Mouse (Mus musculus) mesoderm, embryonic 11.5 days (tissue): ENCODE data around the gene Slc41a3.
"Not testable (repeated sequence)": the region's sequence is repeated elsewhere in the genome, so short reads cannot be mapped to it uniquely, and the experiment has no call there.

Experiments
- DNase-seq: peaks from one replicate; pipeline ENCODE4 v3.0.0-alpha.2; 2012; ENCODE audit warnings: low read depth, low spot score

Slc41a3 gene

DNA sequence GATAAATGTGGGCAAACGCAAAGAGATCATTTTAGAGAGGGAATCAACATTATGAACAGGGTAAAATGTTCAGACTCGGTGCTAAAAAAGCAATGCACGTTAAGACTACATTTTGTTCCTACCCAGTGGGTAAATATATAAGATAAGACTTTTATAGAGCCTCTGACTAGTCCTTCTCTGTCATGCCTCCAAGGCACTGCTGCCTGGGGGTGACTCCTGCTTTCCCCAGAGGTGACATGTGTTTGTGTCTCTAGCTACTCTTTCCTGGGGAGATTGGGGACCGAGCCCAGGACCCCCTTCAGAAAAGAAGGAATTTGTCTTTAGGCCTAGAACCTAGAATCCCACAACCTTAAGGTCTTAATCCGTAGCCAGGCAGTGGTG lies 18.9 kb downstream of the Slc41a3 start:
- DNase-seq = no peak

- no peak for DNase-seq
Observed at GRCm38 (mm10) chr6:90624184-90624583, 19.7 kb downstream of the Slc41a3 start.

- no peak for DNase-seq
Observed at GRCm38 (mm10) chr6:90624733-90625132, 20.2 kb downstream of the Slc41a3 start.

DNA sequence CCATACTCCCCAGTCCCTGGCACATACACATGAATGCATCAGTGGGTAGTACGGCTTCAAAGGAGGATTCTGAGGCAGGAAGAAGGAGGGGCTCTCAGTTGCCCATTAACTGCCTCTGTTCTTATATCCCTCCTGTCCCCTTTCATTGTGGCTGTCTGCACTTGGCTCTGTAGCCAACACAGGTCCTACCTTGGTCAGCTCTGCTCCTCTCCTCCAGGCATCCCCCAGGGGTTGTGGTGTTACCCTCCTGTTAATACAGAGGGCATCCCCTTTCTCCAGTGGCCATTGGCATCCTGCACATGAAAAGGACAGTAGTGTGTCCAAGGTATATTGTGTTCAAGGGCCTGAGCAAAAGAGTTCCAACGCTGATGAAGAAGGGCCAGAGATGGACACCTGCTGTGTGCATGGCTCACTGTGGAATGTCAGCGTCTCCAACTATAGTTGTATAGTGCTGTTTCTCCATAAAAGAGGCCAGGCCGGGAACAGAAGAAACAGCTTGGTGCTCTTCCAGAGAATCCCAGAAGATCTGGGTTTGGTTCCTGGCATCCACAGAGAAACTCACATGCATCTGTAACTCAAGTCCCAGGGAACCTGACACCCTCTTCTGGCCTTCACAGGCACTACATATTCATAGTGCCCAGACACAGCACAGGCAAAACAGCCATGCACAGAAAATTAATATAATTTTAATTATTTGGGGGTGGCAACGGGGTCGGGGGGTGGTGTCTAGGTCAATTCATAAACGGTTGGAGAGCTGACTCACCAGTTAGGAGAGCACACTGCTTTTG lies 20.9 kb downstream of the Slc41a3 start:
- no peak for DNase-seq

- no peak for DNase-seq
Observed at GRCm38 (mm10) chr6:90627556-90627955, 23.0 kb downstream of the Slc41a3 start.

DNA sequence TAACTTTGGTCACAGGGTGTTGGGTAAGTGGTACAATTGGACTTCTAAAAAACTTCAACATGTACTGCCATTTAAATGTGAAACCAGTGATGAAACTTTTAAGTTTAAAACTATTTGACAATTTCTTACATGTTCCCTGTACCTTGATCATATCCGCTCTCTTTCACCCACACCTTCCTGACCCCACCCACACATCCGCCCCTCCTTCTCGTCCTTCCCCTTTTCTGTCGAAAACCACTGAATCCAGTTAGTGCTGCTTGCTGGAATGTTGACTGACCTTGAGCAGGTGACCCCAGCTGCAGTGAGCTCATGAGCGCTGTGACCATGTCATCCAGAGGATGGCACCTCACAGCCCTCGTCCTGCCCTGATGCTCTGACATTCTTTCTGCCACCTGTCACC lies 25.0 kb downstream of the Slc41a3 start:
- DNase-seq = no peak

- no peak for DNase-seq
Observed at GRCm38 (mm10) chr6:90630427-90630826, 25.9 kb downstream of the Slc41a3 start.

DNA sequence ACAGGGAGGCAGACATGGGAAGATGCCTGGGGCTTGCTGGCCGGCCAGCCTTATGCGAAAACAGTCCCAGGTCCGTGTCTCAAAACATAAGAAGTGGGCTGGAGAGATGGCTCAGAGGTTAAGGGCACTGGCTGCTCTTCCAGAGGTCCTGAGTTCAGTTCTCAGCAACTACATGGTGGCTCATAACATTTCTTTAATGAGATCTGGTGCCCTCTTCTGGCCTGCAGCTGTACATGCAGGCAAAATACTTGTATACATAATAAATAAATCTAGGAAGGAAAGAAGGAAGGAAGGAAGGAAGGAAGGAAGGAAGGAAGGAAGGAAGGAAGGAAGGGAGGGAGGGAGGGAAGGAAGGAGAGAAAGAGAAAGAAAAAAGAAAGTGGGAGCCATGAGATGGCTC lies 28.0 kb downstream of the Slc41a3 start:
- DNase-seq = not testable (repeated sequence)

GRCm38 (mm10) chr6:90635081-90635480 lies 30.6 kb downstream of the Slc41a3 start:
- no peak for DNase-seq

GRCm38 (mm10) chr6:90635611-90636010 lies 31.1 kb downstream of the Slc41a3 start:
- no peak for DNase-seq

- DNase-seq = no peak
Observed at GRCm38 (mm10) chr6:90643057-90643456, 38.5 kb downstream of the Slc41a3 start.

- DNase-seq = no peak
Observed at GRCm38 (mm10) chr6:90644965-90645364, 40.4 kb downstream of the Slc41a3 start.

GRCm38 (mm10) chr6:90648391-90648790 lies 43.9 kb downstream of the Slc41a3 start:
- DNase-seq = no peak

DNA sequence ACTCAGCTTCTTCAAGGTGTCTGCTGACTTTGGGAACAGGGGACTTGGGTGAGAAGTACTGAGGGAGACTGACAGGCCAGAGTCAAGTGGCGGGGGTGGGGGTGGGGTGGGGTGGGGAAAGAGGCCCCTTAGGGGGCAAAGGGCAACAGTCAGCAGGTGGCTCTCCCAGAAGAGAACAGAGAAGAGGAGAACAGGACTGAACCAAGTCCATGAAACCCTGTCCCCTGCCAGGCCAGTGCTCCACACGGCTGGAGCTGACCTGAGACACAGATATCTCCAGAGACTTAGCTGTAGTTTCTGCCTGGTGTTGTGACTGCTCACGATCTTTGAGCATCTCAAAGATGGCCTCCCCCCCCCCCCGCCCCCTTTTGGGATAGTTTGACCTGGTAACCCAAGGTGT lies 44.8 kb downstream of the Slc41a3 start:
- DNase-seq = no peak

GRCm38 (mm10) chr6:90650634-90651033 lies 46.1 kb downstream of the Slc41a3 start:
- DNase-seq = no peak

- peak; percentile 27 for DNase-seq
Observed at GRCm38 (mm10) chr6:90653736-90654135, 49.2 kb downstream of the Slc41a3 start.

GRCm38 (mm10) chr6:90656344-90656850 lies 51.9 kb downstream of the Slc41a3 start:
- not testable (repeated sequence) for DNase-seq

DNA sequence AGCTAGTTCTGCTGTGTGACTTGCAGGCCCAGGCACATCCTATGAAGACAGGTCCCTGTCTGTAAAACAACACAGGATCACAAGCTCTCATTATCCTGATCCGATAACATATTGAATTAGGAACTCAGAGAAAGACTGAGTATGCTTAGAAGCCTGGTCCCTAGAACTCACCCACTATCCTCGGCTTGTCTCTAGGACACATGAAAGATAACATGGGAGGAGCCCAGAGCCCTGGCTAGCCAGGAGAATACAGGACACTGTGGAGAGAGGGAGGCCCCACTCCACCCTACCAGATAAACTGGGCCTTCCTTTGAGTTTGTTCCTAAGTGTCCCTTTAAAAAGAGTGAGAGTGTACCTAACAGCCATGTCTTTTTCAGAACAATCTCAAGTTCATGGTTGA lies 55.4 kb downstream of the Slc41a3 start:
- no peak for DNase-seq

GRCm38 (mm10) chr6:90660398-90661028 lies 56.0 kb downstream of the Slc41a3 start:
- no peak for DNase-seq

GRCm38 (mm10) chr6:90661029-90661399 lies 56.5 kb downstream of the Slc41a3 start:
- no peak for DNase-seq

DNA sequence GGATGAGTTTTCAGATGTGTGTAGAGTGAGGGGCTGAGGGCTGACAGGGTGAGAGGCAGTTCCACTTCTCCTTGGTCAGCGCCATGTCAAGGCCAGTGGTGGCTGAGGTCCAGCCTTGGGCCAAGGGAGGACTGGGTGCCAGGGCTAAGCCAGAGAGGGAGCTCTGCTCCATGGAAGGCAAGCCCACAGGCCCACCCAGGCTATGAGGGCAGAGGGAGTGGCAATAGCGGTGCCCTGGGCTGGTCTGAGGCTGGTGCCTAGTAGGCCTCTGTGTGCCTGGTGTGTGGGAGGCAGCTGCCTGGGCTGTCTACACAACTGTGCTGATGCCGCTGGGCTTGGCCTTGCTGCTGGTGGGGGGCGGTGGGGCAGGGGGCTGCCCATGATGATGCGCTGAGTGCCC lies 57.6 kb downstream of the Slc41a3 start:
- no peak for DNase-seq

DNA sequence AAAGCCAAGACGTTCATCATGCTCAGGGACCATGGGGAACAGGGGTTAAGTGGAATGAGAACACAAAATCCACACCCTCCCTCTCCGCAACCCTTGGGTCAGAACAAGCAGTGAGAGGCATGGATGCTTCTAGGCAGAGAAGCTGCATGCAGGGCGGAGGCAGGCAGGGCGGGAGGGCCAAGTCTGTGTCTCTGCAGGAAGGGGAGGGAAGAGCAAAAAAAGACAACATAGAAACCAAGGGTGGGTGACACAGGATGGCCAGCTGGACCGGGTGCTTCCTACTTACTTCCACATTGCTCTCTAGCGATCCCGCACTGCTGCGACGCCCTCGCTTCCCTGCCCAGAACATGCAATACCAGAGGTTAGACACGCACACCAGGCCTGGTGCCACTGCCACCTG lies 59.2 kb downstream of the Slc41a3 start:
- no peak for DNase-seq

DNA sequence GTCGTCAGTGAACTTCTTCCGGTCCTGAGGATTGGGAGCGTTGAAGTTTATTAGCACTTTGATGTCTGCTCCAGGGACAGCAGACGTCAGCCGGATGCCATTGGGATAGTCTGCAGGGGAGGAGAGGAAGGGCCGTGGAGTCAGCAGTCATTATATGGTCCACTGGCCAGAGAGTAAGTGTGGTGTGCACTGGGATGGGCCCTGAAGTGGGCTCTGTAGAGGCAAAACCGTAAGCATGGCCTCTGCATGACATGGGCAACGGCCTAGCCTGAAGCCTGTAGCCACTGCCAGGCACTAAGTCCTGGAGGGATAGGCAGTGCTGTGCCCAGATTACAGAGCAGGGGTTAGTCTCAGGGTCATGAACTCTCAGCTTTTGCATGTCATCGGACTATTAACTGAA lies 64.2 kb downstream of the Slc41a3 start:
- DNase-seq = no peak
